Mouse (Mus musculus): ENCODE measurements at regions not wholly inside any gene's neighbourhood (a gene's known extent, or its start where the extent isn't known, plus 50 kb on each side); places are given as distances from the start of the nearest gene placed in this dataset.
"Not testable (repeated sequence)": the region's sequence is repeated elsewhere in the genome, so short reads cannot be mapped to it uniquely, and the experiment has no call there.

DNA sequence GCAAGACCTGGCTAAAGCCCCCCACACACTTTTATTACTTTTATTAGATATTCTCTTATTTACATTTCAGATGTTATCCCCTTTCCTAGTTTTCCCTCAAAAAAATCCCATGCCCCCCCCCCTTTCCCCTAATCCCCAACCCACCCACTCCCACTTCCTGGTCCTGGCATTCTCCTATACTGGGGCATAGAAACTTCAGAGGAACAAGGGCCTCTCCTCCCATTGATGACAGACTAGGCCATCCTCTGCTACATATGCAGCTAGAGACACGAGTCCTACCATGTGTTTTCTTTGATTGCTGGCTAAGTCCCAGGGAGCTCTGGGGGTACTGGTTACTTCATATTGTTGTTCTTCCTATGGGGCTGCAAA is 116.8 kb downstream of the Rfpl4b start:
- not testable (repeated sequence) for DNase-seq (ENCODE audit: low spot score)

DNA sequence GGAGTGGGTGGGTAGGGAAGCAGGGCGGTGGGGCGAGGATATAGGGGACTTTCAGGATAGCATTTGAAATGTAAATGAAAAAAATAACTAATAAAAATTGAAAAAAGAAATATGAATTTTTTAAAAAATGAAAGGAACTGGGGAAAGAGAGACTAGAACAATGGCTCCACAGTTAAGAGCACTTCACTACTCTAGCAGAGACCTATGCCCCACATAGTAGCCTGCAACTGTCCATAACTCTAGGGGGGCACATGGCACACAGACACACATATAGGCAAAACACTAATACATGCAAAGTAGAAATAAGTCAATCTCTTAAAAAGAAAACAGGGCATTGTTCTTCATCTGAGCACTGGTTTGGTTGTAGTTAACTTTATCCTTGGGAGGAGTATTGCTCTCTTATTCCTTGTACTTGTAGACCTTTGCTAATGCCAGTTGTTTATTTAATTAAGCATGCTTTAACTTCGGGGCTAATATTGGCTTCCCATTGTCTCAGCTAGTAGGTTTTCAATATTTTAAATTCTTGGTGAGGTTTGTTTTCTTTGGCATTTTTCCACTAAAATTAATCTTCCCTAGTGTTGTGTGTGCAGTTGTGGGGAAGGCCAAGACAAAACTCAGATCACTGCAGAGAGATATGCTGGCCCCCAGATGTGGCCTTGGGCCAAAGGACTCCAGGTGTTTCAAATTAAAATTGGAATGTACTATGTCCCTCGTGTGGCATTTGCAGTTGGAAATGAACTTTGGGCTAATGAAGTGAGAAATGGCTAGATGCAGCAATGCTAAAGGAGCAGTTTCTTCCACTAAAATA is 117.4 kb downstream of the Rfpl4b start:
- DNase-seq (ENCODE audit: low spot score): no peak

DNA sequence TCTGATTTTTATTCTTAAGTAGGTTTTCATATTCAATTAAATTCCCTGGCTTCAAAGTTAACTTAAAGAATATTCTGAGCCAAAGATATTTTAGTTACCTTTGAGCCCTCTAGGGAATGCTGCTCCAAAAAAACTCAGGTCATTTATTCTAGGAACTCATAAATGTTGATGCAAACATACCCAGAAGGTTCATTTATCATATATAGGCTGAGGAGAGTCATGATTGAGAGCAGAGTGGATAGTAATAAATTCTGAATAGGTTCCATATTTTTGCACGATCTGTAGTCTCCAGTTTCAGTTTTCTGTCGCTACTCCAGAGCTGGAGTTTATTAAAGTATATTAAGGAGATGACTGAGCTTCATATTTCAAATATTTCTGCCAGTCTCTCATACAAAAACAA is 144.1 kb downstream of the Rfpl4b start:
- DNase-seq (ENCODE audit: low spot score): no peak

DNA sequence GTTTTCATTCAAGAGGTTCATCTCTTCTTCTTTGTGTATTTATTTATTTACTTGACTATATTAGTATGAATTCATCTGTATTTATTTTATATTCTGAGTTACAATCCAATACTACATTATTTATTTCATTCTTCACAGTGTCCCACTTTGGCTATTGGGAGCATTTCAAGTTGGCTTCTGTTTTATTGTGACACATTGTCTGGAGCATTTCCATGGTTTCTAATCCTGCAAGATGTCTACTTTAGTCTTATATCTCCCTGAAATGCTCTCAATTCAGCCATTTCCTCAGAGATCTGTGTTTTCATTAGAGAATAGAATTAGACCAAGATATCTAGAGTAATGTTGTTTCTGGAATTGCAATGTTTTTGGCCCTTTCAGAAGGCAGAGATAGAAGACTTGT is 153.0 kb downstream of the Rfpl4b start:
- DNase-seq (ENCODE audit: low spot score): no peak

- no peak for DNase-seq (ENCODE audit: low spot score)
Measured at GRCm38 (mm10) chr10:38667841-38668240, 153.7 kb downstream of the Rfpl4b start.

DNA sequence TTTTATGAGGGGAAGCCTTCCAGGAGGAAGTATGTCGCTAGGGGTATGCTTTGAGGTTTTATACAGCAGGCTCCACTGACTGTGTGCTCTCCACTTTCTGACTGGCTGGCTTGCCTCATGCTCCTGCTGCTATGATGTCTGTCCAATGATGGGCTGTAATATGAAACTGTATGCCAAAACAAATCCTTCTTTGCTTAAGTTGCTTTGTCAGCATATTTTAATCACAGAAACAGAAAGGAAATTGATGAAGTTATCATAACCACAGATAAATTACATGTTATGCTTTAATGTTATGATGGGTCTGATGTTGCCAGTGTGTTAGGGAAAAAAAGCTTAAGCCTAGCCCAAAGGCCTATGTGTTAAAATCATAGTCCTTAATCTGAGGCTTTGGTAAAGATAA is 185.9 kb downstream of the Rfpl4b start:
- no peak for DNase-seq (ENCODE audit: low spot score)

DNA sequence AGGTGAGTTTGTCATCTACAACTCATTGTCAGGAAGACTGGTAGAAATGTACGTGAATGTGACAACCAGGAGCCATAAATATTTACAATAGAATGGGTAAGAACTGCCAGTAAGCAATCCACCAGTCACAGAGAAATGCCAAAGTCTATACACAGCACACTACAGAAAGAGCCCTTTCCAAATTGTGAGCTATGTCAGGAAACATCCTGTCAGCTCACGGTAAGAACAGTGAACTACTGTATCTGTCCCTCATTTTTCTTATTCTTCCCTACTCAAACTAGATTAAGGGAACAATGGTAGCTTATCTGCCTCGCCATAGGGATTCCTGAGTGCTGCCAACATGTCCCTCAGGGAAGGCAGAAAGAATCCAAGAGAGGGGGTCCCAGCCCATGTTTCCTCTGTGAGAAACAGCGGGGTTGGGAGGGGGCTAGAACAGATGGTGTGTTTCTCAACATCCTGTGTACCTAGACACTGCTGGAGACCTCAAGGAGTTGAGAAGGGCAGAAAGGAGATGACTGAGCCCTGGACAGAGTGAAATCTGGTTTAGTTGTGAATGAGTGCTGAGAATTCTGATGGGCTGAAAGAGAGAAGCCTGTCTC is 191.6 kb downstream of the Rfpl4b start:
- DNase-seq (ENCODE audit: low spot score): no peak

DNA sequence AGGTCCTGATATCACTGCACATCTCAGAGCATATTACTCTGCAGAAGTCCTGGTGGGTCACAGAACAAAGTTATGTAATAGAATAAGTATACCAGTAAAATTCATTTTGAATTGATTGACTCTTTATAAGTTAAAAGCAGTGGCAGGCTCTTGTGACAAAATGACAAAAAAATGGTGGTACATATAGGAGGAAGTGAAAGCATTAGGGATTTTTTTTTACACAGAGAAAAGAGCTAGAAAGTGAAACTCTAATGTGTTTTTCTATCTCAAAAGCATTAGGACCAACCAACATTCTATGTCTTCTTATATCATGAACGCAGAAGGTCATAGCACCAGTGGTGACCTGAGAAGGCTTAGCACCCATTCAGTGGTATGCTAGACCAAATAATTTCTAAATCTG is 198.2 kb downstream of the Rfpl4b start:
- DNase-seq (ENCODE audit: low spot score): no peak

DNA sequence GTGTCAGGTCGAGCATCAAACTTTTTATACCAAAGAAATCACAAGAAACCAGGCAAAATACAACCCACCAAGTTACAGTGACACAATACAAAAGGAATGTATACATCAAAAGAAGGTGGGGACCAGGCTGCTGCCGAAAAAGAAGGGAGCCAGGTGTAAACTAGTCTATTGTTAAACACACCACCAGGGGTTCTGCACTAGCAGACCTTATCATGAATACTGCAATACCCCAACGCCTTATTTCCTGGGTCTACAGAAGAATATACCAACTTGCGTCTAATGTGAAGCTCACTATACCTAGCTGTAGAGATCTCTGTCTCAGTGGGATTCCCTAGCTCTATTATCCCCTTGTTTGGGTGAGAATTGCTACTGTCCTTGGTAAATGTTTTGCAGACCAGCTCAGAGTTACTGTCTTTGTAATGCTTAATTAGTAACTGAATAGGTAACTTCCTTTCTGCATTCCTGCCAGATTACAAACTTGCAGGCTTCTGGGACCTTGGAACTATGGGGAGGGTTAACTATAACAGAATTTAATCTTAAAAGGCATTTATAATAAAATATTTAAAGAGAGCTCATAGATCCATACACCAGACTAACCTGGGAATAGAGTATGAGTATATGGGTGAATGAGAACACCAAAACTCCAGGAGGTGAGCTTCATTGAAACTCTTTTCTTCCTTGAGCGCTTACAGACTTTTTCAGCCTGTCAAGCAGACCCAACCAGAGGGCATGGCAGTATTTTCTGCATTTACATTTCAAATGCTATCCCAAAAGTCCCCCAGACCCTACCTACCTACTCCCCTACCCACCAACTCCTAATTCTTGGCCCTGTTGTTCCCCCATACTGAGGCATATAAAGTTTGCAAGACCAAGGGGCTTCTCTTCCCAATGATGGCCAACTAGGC is 211.7 kb downstream of the Rfpl4b start:
- no peak for DNase-seq (ENCODE audit: low spot score)

DNA sequence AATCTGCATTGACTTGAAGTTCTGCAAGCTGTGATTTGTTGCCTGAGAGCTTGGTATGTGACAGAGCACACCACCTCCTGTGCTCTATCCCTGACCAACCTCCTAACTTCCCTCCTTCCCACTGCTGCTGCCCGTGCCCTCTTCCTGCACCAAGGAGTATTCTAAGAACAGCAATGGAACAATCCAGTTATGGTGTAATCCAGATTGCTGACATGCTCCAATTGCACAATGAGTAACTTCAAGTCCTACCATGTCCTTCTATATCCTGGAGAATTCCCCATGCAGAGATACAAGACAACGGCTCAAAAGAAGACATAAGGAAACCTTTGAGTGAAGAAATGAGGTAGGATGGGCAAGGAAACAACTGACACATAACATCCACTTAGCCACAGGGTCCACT is 235.5 kb downstream of the Rfpl4b start:
- no peak for DNase-seq (ENCODE audit: low spot score)

DNA sequence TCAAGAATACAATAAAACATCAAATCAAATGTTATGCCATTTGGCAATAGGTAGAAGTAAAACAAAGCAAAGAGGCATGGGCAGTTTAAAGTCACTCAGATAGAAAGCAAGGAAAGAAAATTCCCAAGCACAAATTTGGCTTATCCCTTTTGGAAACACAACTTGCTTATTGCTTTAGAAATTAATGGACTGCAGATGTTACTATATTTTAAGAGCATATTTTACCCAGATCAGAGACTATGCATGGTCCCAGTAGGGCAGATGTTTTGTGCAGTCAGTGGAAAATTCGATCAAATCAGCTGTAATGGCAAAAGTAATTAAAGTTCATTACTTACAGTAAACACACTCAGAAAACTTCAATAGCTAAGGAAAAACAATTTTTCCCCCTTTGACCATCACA is 245.9 kb downstream of the Rfpl4b start:
- no peak for DNase-seq (ENCODE audit: low spot score)

- DNase-seq (ENCODE audit: low spot score): no peak
Measured at GRCm38 (mm10) chr10:38573728-38574127, 247.9 kb downstream of the Rfpl4b start.

DNA sequence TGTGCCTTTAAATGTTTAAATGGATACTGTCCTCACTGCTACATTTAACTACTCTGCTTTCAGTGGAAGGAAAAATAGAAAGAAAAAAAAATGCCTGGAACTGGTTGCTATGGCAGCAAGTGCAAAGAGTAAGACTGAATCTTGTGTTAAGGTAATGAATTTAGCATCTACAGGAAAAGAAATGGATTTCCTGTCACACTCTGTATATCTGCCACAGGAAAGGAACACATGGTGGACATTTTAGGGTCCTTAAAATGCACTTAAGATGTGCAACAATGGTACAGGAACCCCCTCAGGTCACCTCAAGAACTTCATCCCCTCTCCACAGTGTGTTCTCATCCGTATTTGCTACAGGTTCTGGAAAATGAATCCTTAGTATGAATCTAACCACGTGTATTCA is 248.4 kb downstream of the Rfpl4b start:
- no peak for DNase-seq (ENCODE audit: low spot score)

DNA sequence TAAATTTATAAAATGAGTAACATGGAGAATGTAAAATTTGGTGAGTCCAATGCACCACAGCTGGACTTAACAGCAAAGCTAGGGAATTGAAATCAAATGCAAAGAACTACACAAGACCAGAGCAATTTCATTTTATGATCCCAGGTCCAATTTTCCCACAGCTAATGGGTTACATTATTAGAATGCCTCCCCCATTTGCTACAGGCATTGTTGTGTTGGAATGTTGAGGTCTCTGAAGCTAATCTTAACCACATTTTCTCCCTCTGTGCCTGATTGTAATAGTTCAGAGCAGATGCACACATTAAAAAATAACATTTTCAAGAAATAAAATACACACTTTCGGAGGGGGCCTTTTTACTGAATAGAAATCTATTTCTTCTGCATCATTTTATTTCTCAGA is 254.3 kb downstream of the Rfpl4b start:
- DNase-seq (ENCODE audit: low spot score): no peak

- DNase-seq (ENCODE audit: low spot score): no peak
Measured at GRCm38 (mm10) chr10:38566361-38566760, 255.2 kb downstream of the Rfpl4b start.

DNA sequence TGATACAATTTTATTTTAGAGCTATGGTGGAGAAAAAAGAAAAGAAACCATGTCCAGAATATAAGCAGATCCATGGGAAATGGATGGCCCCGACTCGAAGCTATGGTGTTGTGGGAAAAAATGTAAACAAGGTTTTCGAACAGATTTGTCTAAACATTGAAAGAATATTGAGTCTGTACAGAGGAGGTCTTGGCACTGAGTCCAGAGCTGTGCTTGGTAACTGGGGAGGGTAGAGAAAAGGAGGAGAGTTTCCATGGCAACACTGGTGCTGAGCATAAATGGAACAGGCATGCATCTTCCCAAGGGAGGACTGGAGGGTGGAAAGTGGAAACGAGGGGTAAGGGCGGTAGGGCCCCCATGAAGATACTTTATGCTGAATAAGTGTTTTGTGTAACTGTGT is 266.5 kb downstream of the Rfpl4b start:
- DNase-seq (ENCODE audit: low spot score): no peak

DNA sequence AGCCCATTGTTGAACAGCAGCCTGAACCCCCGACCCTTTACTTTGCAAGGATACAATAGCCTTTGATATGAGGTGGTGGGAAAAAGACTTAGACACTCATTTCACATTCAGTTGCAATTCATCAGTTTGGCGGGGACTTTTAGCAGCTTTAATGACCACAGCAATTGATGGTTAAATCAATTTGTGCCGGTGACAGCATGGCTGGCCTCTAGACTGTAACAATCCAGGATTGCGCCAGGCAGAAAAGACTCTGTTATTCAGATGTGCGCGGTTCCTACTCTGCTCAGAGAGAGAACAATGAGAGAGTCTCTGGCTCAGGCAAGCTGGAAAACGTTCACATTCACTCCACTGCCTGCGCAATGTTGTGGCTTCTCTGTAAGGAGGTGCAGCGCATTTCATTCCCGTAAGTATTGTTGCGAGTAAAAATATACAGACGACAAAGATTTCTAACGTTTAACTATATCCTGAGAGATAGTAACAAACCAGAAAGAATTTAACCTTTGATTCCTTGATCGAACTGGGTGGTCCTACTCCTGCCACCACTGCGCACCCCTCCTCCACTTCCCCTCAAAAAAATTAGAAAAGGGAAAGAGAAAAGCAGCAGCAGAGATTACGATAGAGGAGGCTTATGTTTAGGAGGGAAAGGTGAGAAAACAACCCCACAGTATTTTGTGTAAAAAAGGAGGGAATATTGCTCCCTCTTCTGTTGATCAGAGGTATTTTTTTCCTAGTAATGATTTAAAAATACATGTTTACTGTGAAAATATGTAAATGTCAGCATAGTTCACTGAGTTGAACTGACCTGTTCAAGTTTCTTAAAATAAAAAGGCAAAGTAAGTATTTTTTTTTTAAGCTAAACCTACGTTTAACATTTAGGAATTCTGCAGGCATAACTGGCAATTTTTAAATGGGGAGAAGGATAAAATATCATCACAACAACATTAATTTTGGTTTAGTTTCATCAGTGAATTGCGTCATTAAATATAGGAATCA is 267.6 kb downstream of the Rfpl4b start:
- DNase-seq (ENCODE audit: low spot score): peak; percentile 26

DNA sequence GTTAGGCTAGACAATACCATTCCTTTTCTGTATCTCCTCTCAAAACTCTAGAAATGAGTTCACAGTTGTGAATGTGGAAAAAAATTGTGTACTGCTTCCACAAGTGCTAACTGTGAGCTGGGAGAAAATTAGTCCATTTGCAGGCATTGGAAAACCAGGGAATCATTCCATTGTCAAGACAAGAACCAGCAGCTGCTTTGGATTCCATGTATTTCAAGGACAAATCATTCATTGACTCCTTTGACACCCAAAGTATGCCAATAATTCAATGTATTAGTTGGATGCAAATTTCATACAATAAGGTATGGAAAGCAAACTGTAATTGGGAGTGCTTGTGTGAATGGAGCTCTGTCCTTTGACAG is 268.3 kb downstream of the Rfpl4b start:
- DNase-seq (ENCODE audit: low spot score): no peak

DNA sequence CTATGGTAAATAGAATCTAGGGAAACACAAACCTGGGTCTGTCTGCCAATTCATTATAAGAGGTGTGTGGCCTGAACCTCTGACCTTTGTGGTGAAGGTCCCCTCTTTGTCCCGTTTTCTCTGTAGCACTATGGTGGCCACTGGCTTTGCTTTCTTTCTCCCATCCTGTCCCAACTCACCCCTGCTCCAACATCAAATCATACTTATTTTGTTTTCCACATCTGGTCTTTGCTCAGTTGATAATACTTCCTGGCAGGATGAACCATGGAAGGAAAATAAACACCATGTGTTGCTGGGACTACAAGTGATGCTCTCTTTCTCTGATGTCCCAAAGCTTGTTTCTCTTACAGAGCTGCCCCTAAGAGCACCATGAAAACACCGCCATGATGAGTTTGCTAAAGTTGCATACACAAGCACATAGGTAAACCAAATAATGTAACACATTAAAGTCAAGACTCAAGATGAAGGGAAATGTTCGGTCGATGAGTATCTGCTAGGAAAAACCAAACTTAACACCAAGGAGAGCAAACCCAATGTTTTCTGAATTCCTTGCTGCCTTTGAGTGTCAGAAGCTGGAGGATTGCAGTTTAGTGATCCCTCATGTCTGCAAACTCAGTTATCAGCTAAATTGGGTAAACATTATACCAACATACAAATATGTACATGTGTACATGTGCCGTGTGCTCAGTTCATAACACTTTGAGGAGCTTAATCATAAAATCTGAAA is 269.1 kb downstream of the Rfpl4b start:
- no peak for DNase-seq (ENCODE audit: low spot score)

- DNase-seq (ENCODE audit: low spot score): no peak
Measured at GRCm38 (mm10) chr10:38540031-38540430, 281.5 kb downstream of the Rfpl4b start.

- DNase-seq (ENCODE audit: low spot score): no peak
Measured at GRCm38 (mm10) chr10:38538766-38539165, 282.8 kb downstream of the Rfpl4b start.
